Mouse (Mus musculus): ENCODE measurements at regions not wholly inside any gene's neighbourhood (a gene's known extent, or its start where the extent isn't known, plus 50 kb on each side); places are given as distances from the start of the nearest gene placed in this dataset.
A peak's percentile ranks its signal among the peaks of the same experiment; 100 is the strongest.

DNA sequence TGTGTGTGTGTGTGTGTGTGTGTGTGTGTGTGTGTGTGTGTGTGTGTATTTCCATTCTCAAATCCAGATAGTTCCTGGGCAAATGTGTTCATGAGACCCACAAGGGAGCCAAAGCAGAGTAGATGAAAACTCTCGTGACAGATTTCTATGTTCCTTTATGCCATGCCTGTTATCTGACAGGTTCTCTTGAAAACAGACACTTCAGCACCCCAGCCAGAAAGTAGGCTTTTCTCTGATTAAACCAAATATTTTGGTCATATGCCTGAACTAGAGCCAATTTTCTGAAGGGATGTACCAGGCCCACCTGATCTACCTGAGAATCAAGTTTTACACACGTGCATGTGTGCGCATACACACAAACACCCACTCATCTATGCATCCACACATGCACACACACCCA is 95.5 kb downstream of the Psat1 start:
- no peaks in the 10 kb centered on the region for H3K9me3 ChIP-seq
- no peak overlapping the region for H3K27ac ChIP-seq (replicated peaks)
- H3K4me1 ChIP-seq (replicated peaks) = no peaks in the 10 kb centered on the region
- WGBS = 97% methylated on average over 3 of the region's 3 CpGs
- H3K36me3 ChIP-seq = no peaks in the 10 kb centered on the region
- H3K27me3 ChIP-seq = peaks cover 13% of the 10 kb centered on the region
- no peak overlapping the region for H3K4me3 ChIP-seq
- ATAC-seq (ENCODE audit: low read depth) = no peak
- H3K9ac ChIP-seq = no peak overlapping the region
- H3K4me2 ChIP-seq = no peak overlapping the region

DNA sequence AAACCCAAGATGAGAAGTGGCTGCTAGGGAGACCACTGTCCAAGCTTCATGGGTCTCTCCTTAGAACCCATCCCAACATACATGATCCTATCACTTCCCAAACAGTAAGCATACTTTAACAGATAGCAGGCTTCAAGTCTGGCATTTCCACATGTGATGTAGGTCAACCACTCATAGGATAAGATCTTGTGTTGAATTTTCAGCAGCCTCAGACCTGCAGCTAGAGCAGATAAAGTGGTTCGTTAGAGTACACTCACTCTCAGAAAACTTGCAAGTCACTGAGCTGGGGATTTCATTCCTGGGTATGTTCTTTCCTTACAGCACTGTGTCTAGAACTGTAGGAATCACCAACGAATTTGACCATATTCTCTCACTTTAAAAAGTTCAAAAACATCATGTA is 96.4 kb downstream of the Psat1 start:
- Histone ChIP-seq H3K36me3 (no peaks in the 10 kb centered on the region), H3K4me2 (no peak overlapping the region), H3K4me1 (replicated peaks) (no peaks in the 10 kb centered on the region), H3K9me3 (no peaks in the 10 kb centered on the region), H3K27ac (replicated peaks) (no peak overlapping the region), H3K9ac (no peak overlapping the region), H3K4me3 (no peak overlapping the region), H3K27me3 (peaks cover 13% of the 10 kb centered on the region)
- ATAC-seq (ENCODE audit: low read depth) = no peak
- 77% methylated on average over 2 of the region's 2 CpGs for WGBS

DNA sequence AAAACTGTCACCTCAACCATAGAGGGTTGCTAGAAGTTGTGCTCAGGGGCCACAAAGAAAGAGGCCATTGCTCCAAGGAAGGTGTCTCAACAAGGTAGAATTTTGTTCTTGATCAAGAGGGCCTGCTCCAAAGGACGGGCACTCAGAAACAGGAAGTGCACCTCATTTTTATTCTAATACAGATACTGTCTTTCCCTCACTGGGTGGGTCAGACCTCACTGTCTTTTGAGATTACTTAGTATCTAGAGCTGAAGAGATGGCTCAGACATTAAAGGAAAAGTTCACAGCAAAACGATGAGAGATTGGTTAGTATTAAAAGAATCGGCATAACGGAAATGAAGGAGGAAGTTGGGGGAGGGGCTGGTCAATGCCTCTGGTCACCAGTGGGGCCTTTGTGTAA is 97.9 kb downstream of the Psat1 start:
- no peak for ATAC-seq (ENCODE audit: low read depth)
- no peaks in the 10 kb centered on the region for H3K9me3 ChIP-seq
- no peak overlapping the region for H3K9ac ChIP-seq
- H3K36me3 ChIP-seq = no peaks in the 10 kb centered on the region
- peaks cover 7% of the 10 kb centered on the region; the same call in 1 of the 2 replicates for H3K27me3 ChIP-seq
- H3K4me3 ChIP-seq = no peak overlapping the region
- no peak overlapping the region for H3K4me2 ChIP-seq
- H3K27ac ChIP-seq (replicated peaks) = no peak overlapping the region
- WGBS = 93% methylated on average over 4 of the region's 4 CpGs
- H3K4me1 ChIP-seq (replicated peaks) = no peaks in the 10 kb centered on the region

DNA sequence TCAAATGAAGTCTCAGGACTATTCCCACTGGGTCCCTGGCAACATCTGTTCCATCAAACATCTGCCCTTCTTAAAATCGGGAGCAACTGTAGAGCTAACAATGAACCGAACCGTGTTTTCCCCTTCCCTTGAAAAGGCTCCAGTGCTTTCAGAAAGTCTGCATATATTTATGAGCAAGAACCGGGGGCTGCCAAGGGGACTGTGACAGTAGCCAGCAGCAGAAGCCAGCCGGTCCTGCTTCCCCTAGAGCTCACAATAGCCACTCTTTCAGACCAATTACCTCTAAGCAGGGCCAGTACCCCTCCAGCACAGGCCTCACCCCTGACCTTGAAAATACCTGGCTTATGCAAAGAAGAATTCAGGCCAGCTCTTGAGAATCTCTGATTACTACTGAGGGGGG is 108.8 kb downstream of the Psat1 start:
- 7% methylated on average over 5 of the region's 5 CpGs for WGBS
- Histone ChIP-seq H3K9me3 (no peaks in the 10 kb centered on the region), H3K9ac (no peak overlapping the region), H3K27ac (replicated peaks) (peak overlapping the region; percentile 72), H3K4me3 (no peak overlapping the region), H3K4me2 (no peak overlapping the region), H3K27me3 (peaks cover 5% of the 10 kb centered on the region; the same call in 1 of the 2 replicates), H3K36me3 (no peaks in the 10 kb centered on the region), H3K4me1 (replicated peaks) (peaks cover 39% of the 10 kb centered on the region)
- no peak for ATAC-seq (ENCODE audit: low read depth)

DNA sequence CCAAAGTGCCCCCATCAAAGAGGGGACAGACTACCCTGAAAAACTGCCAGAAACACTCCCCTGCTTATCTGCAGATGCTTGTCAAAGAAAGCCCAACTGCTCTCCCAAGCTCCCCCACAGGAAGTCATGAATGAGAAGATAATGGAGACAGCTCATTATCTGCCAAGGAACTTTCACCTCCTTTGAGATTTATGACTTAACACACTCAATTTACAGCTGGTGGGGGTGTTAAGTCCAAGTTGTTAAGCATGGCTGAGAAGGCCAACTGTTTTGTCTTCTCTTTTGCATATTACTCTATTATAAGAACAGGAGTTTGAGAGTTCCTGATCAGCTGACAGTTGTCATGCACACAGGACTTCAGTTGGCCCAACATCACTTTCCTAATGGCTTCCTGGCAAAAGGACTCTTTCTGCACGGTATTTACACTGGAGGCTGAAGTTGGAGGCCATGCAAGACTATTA is 109.4 kb downstream of the Psat1 start:
- H3K27ac ChIP-seq (replicated peaks) = peak overlapping the region; percentile 83

DNA sequence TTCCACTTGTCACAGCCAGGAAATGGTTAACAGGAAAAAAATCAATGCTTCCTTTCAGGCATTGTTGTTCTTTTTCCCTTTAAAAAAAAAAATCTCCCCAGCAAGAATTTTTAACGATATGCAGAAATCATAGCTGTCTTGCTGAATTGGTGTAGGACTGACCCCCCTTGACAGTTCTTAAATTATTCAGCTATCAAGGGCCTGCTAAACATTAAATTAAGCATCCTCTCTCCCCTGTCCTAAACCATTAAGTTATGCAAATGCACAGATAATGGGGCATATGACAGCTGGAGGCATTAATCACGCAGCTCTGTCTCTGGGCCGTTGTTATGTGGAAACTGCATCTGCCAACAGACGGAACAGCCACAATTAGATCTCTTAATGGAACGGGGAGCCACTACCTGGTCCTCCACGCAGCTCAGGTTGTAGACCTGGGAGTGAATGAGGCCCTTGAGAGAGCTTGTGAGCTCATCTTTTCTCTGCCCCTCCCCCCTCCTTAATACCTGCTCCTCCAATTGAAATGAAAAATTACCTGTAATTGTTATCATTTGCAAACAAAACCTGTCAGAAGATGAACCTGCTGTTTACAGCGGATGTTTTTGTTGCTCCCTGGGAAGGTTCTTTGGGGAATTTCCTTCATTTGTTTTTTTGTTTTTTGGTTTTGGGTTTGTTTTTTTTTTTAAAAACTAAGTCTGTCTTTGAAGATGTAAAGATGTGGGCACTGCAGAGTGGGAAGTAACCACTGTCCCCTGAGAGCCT is 110.0 kb downstream of the Psat1 start:
- Histone ChIP-seq H3K9me3 (no peaks in the 10 kb centered on the region), H3K9ac (peak overlapping the region; percentile 45; the same call in 1 of the 2 replicates), H3K4me2 (peak overlapping the region; percentile 39), H3K36me3 (no peaks in the 10 kb centered on the region), H3K27me3 (peaks cover 5% of the 10 kb centered on the region; the same call in 1 of the 2 replicates), H3K4me1 (replicated peaks) (peaks cover 39% of the 10 kb centered on the region), H3K27ac (replicated peaks) (peak overlapping the region; percentile 83), H3K4me3 (no peak overlapping the region)
- ATAC-seq (ENCODE audit: low read depth) = peak; percentile 95
- 2% methylated on average over 7 of the region's 7 CpGs for WGBS

More for the DNA sequence above, 109.4 kb downstream of the Psat1 start:
- Histone ChIP-seq H3K4me1 (replicated peaks) (peaks cover 39% of the 10 kb centered on the region), H3K4me3 (no peak overlapping the region), H3K9ac (no peak overlapping the region), H3K4me2 (peak overlapping the region; percentile 39), H3K36me3 (no peaks in the 10 kb centered on the region), H3K9me3 (no peaks in the 10 kb centered on the region), H3K27me3 (peaks cover 5% of the 10 kb centered on the region; the same call in 1 of the 2 replicates)
- 4% methylated on average over 1 of the region's 1 CpGs for WGBS
- peak; percentile 42 for ATAC-seq (ENCODE audit: low read depth)

DNA sequence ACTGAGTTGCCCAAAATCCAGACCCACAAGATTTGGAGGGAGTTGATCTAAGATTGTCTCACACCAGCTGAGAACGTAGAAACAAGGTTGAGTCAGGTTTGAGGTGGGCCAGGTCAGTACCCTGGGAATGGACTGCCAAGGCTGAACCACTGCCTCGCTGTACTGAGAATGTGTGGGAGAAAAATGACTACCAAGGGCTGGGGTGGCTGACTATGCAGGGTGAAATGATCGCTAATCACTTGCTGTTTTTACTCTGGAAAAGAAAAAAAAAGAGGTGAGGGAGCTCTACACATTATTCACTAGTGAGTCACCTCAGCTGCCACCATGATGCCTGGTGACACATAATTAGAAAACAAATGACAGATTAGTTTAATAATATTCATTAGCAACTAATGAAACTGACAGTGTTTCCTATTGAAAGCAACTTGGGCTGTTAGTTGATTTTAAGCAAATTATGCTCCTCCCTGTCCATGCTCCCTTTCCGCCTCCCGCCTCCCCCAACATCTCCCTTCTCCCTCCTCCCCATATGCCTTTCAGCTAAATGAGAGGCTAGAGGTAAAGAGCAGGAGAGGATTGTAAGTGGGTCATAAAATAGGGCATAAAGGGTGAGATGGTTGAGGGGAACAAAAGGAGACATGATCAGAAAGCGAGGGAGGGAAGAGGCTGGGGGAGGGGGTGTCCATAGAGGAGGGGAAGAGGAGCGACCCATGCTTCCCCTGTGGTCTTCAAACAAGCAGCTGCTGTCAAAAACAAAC is 110.8 kb downstream of the Psat1 start:
- ATAC-seq (ENCODE audit: low read depth) = peak; percentile 68
- 11% methylated on average over 7 of the region's 7 CpGs for WGBS

DNA sequence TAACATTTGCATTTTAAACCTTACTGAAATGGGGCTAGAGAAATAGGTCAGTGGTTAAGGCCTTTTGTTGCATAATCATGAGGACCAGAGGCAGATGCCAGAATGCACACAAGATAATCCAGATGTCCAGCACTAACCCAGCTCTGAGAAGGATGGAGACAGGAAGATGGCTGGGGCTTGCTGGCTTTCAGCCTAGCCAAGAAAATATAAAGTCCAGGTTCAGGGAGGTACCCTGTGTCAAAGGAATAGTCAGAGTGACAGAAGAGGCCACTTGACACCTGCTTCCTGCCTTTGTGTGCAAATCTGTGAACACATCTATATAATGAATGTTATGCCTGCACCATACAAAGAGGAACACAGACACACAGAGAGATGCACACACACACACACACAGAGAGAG is 116.8 kb downstream of the Psat1 start:
- H3K4me2 ChIP-seq = no peak overlapping the region
- no peak overlapping the region for H3K4me3 ChIP-seq
- H3K9ac ChIP-seq = no peak overlapping the region
- H3K9me3 ChIP-seq = no peaks in the 10 kb centered on the region
- H3K27ac ChIP-seq (replicated peaks) = no peak overlapping the region
- ATAC-seq (ENCODE audit: low read depth) = no peak
- H3K36me3 ChIP-seq = no peaks in the 10 kb centered on the region
- H3K27me3 ChIP-seq = peaks cover 5% of the 10 kb centered on the region; the same call in 1 of the 2 replicates
- H3K4me1 ChIP-seq (replicated peaks) = peaks cover 30% of the 10 kb centered on the region

More for the DNA sequence above, 110.8 kb downstream of the Psat1 start:
- no peaks in the 10 kb centered on the region for H3K9me3 ChIP-seq
- peak overlapping the region; percentile 45; the same call in 1 of the 2 replicates for H3K9ac ChIP-seq
- no peak overlapping the region for H3K4me3 ChIP-seq
- no peaks in the 10 kb centered on the region for H3K36me3 ChIP-seq
- H3K4me2 ChIP-seq = peak overlapping the region; percentile 39
- H3K27me3 ChIP-seq = peaks cover 5% of the 10 kb centered on the region; the same call in 1 of the 2 replicates
- H3K4me1 ChIP-seq (replicated peaks) = peaks cover 39% of the 10 kb centered on the region
- H3K27ac ChIP-seq (replicated peaks) = peak overlapping the region; percentile 83

DNA sequence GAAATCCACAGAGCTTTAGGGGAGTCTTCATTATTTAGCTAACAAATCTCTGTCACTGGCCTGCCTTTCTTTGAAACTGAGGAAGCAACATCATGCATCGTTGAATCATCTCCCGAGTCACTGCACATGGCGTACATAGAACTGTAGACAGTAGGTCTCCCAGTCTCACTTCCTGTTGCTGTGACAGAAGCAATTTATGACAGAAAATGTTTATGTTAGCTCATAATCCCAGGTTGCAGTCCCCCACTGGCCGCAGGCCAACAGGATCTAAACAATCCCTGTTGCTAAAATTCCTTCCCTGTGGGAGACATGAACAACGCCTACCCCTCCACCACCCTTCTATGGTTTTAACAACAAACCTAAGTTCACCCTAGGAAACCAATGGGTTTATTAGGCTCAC is 118.0 kb downstream of the Psat1 start:
- H3K27ac ChIP-seq (replicated peaks) = no peak overlapping the region
- WGBS = 69% methylated on average over 5 of the region's 5 CpGs
- ATAC-seq (ENCODE audit: low read depth) = no peak
- H3K9me3 ChIP-seq = no peaks in the 10 kb centered on the region
- no peak overlapping the region for H3K4me2 ChIP-seq
- no peak overlapping the region for H3K4me3 ChIP-seq
- peaks cover 27% of the 10 kb centered on the region for H3K4me1 ChIP-seq (replicated peaks)
- no peaks in the 10 kb centered on the region for H3K36me3 ChIP-seq
- H3K9ac ChIP-seq = no peak overlapping the region
- no peaks in the 10 kb centered on the region for H3K27me3 ChIP-seq

DNA sequence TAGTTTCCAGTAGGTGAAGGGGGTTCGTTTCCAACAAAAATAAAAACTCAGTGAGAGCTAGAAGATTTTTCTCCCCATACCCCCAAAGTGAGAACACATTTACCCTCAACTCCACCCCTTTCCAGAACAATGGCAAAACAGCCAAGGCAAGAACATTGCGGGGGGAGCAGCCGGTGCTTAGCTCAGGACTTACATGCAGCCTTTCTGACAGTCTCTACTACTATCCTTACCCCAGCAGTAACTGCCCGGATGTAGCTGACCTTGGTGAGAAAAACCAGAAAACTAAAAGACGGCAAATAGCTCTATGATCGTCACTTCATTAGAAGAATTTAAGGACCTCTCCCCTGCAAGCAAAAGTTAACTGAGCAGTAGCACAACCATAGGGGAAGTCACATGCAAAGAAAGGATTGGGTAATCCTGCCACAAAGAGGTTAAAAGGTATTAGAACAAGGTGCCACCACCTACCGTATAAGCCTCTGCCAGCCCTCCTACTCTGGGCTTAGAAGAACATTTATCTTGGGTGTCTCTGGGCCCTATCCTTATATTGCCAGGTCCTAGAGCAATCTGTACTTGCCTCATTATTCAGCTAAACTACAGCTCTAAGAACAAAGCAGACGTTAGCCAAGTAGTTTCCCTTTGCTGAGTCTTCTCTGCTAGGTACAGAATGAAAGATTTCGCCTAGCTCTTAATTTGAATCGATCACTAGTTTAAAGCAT is 119.0 kb downstream of the Psat1 start:
- H3K9me3 ChIP-seq = no peaks in the 10 kb centered on the region
- no peak overlapping the region for H3K4me3 ChIP-seq
- ATAC-seq (ENCODE audit: low read depth) = no peak
- H3K27ac ChIP-seq (replicated peaks) = no peak overlapping the region
- 53% methylated on average over 10 of the region's 10 CpGs for WGBS
- H3K36me3 ChIP-seq = no peaks in the 10 kb centered on the region
- no peak overlapping the region for H3K9ac ChIP-seq
- H3K27me3 ChIP-seq = no peaks in the 10 kb centered on the region
- H3K4me2 ChIP-seq = no peak overlapping the region
- H3K4me1 ChIP-seq (replicated peaks) = peaks cover 27% of the 10 kb centered on the region

DNA sequence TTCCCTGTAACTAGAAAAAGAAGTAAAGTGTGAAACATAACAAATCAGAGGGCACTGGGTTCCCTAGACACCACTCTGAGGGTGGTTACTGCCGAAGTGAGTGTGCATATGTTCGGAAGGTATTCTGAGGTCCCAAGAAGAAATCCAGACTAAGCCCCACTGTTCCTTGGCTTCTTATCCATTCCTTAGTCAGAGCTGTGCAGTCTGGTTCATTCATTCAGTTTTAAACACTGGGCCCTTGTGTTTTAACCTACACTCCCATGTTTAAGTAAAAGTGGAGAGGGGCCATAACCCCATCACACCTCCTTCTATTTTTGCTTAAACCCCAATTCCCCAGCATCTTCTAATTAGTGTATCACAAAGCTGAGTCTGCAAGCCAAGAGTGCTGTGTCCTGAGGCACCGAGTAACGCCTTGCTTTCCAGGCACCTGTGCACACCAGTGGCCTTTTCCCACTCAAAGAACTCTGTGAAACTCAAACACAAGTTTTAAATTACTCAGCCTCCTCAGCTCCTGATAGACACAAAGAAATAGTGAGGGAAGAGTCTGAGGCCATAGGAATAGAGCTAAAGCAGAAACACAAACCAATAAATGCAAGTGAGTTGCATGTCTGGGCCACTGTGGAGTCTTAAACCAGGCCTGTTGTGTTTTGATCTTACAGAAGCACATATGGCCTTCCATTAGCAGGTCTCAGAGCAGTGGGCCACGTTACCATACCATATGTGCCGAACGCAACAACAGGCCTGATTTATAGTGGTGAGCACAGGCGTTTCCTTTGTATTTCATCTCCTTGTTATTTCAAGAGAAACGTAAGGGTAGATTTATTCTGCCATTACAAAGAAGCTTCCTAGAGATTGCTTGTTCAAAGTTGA is 119.8 kb downstream of the Psat1 start:
- Histone ChIP-seq H3K27me3 (no peaks in the 10 kb centered on the region), H3K4me3 (no peak overlapping the region), H3K4me2 (no peak overlapping the region), H3K9me3 (no peaks in the 10 kb centered on the region), H3K9ac (no peak overlapping the region), H3K27ac (replicated peaks) (peak overlapping the region; percentile 56), H3K36me3 (no peaks in the 10 kb centered on the region), H3K4me1 (replicated peaks) (peaks cover 27% of the 10 kb centered on the region)
- WGBS = 31% methylated on average over 9 of the region's 9 CpGs
- no peak for ATAC-seq (ENCODE audit: low read depth)
